Mouse (Mus musculus) NIH3T3 (cell line): ENCODE results near the gene Hdlbp.
"Not testable (repeated sequence)": the region's sequence is repeated elsewhere in the genome, so short reads cannot be mapped to it uniquely, and the experiment has no call there.

Source experiments
- DNase-seq: peaks from one replicate; pipeline ENCODE4 v3.0.0-alpha.2; 2012; ENCODE audit warnings: low read depth

Hdlbp gene

GRCm38 (mm10) chr1:93478586-93479475 is at the start of gene Hdlbp:
Gene Hdlbp (minus strand): TSS chr1:93478815.
- peak; percentile 100 for DNase-seq

- peak; percentile 45 for DNase-seq
Measured at GRCm38 (mm10) chr1:93522325-93522724, 43.7 kb upstream of the Hdlbp start.

- no peak for DNase-seq
Measured at GRCm38 (mm10) chr1:93521491-93521890, 42.9 kb upstream of the Hdlbp start.

DNA sequence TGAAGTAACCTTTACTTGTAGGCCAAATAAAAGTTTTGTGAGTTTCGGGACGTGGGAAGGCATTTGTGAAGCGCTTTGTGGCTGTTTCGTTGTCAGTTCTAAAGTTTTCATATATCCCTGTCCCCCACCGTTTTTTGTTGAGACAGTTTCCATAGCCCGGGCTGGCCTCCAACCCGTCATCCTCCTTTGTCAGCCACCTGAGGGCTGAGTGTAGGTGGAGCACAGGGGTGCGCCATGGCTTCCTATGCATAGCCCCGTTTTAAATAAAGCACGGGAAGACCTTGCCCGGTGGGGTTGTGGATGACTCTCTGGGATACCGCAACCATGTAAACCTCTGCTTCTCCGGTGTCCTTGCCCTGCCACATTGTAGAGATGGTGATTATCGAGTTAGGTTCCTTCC is 34.6 kb upstream of the Hdlbp start:
- DNase-seq, result no peak

- no peak for DNase-seq
Measured at GRCm38 (mm10) chr1:93512351-93512690, 33.7 kb upstream of the Hdlbp start.

DNA sequence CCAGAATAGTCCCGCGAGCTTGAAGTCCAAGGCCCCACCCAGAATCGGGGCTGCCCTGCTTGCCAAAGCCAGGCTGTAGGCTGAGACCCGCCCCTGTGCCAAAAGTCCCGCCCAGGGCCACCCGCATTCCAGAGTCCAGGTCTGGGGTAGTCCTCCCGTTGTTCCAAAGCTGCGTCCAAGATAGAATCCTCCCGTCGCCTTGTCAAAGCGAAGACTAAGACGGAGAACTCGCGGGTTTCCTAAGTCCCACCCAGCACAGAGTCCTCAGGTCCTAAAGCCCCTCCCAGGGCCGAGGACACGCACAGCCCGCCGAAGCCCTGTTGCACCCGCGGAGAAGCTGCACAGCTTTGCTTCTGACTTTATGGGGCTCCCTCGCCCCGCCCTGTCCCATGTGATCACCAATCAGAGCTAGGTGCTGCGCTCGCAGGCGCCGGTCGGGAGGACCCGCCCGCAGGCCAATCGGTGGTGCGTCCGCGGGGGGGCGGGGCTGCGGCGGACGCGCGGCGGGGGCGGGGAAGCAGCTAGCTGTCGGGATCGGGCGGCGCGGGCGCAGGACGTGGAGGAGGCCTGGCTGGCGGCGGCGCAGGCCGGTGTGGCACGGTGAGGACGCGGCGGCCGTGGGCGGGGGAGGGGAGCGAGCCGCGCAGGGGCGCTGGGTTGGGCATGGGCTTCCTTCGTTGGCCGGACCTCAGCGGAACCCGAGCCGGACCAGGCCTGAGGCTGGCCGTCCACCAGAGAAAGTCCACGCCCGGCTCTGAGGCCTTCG is 33.2 kb upstream of the Hdlbp start, which contains the start of gene Farp2:
TSS of gene Farp2 (plus strand) at position 495 of the 766 bp plus-strand sequence.
- DNase-seq, result peak; percentile 98

DNA sequence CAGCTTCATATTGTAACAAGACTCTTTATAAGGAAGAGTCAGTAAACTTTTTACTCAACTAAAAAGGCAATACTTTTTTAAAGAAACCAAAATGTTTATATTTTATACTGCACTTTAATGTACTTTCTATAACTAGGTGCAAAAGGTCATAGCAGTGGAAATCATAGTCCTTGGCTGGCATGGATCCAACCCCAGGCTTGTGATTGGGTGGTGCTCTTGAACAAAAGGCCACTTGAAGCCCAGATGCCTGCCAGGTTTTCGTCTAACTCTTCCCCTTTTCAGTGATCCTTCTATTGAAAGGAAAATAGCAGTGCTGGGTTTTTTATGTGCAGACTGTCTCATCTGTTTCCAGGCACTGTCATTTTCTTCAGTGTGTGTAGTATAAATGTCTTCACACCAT is 30.0 kb upstream of the Hdlbp start:
- not testable (repeated sequence) for DNase-seq

DNA sequence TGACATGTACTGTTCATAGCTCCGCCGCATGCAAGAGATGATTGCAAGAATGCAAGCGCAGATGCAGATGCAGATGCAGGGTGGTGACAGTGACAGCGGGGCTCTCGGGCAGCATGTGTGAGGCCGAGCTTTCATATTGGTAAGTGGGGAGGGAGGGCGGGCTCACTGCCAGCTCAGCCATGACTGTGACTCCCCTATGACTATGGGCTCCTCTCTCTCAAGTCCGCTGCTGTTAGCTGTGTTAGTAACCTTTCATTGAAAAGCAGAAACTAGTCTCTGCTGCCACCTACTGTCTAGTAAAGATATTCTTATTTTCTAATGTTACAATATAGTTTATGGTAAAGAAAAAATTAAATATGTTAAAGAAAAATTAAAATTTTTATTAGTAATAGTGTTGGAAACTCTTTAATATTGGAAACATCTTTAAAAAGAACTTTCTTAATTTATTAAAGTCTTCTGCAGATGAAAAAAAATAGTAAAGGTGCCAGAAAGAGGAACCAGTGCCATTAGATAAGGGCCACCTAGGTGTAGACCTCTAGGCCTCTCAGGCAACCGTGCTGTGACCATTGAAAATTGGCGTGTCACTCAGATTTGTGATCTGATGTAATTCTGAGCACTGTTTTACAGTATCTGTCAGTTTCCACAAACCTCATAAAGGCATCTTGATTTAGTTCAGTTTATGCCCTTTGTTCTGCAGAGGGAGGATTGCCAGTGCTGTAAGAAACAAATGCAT is 28.5 kb upstream of the Hdlbp start:
- DNase-seq, result peak; percentile 81

- DNase-seq, result no peak
Measured at GRCm38 (mm10) chr1:93495312-93495711, 16.7 kb upstream of the Hdlbp start.

- DNase-seq, result not testable (repeated sequence)
Measured at GRCm38 (mm10) chr1:93486302-93486701, 7.7 kb upstream of the Hdlbp start.

- DNase-seq, result peak; percentile 56
Measured at GRCm38 (mm10) chr1:93479476-93480083, 965 bp upstream of the Hdlbp start.

DNA sequence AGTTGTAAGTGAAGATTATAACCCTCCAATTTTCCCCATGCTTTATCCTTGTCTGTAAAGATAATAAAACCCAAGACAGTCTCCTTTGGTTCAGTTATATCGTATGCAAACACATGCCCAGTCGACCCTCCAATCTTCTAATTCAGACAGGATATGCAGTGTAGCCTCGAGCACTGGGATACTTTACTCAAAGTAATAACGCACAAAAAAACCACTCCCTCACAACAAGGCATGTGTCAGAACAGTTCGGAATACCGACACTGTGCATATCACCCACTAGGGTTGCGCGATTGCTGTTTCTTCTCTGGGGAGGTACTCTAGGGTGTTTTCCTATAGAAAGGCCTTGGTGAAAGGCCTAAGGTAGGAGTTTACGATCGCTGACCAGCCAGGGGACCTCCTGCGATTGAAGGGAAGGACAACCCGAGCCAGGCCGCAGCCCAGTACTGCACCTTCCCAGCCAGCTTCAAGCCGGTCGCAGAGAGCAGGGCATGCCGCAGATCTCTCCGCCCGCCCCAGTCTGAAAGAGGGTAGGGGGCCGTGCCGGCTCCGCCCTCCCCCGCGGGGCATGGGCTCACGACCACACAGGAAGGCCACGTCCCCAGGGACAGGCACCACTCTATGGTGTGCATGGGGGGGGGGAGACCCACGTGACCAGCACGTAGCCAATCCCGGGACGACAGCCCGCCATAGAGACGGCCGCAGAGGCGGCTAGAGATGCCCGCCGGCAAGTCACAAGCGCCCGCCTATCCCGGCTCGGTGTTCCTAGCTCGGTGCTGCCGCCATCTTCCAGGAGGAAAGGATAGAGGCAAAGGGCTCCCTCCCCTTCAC is 643 bp downstream of the Hdlbp start:
- DNase-seq, result peak; percentile 97

DNA sequence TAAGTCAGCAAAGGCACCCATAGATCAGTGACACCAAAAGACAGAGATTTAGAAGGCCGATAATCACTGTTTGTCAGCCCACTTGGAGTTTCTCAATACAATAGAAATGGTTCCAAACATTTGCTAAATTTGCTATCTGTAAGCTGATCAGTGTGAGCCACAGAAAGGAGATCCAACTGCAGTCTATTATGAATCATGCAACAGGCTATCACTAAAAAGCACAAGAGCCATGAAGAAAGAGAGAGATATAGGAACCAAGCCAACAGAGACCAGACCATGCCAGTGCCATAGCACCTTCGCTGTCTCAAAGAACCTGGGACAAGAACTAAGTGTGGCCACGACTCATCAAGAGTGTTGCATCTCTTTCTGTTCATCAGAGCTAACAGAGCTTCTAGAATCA is 2.9 kb downstream of the Hdlbp start:
- DNase-seq, result no peak

- no peak for DNase-seq
Measured at GRCm38 (mm10) chr1:93468626-93469025, 10.0 kb downstream of the Hdlbp start.

DNA sequence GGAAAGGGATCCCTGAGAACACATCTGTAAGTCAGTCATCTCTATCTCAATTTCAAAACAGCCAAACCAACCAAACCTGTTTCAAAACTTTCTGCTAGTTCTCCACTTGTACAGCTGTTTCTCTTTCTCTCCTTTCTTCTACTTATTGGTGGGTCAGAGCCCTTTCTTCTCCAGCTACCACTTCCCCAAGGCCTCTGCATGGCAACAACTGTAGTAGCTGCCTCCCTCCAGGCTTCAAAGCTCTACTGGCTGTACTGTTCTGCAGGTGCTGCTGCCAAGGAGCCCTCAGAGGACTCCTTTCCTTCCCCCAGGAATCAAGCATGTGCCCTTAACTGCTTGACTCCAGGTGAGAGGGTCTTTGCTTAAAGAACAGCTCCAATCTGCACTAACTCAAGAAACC is 12.9 kb downstream of the Hdlbp start:
- no peak for DNase-seq

DNA sequence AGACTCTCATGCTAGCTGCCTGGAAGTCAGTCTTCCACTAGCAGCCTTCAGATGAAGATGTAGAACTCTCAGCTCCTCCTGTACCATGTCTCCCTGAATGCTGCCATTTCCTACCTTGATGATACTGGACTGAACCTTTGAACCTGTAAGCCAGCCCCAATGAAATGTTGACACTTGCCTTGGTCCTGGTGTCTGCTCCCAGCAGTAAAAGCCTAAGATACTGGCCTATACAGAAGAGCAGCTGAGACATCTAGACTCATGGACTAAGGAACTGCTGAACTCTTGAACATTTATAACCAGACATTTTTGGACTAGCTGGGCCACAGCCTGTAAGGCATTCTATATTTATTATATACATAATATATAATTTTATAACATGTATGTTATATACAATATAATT is 13.5 kb downstream of the Hdlbp start:
- DNase-seq, result no peak

DNA sequence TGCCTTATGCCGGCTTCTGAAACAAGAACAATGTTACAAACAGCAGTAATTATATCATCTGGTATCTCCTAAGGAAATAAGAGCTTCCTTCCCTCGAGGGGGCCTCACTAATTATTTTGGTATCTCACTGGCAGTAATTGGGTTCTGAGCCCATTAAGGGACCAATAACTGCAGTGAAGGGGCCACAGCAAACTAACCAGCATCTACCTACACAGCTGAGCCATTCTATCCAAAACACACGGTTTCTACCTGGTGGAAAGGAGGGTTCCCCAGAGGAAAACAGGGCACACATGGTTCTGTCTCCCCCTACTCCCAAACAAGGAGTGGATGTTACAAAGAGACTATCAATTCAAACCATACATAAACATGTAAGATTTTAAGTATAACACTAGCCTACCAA is 19.5 kb downstream of the Hdlbp start:
- DNase-seq, result no peak

DNA sequence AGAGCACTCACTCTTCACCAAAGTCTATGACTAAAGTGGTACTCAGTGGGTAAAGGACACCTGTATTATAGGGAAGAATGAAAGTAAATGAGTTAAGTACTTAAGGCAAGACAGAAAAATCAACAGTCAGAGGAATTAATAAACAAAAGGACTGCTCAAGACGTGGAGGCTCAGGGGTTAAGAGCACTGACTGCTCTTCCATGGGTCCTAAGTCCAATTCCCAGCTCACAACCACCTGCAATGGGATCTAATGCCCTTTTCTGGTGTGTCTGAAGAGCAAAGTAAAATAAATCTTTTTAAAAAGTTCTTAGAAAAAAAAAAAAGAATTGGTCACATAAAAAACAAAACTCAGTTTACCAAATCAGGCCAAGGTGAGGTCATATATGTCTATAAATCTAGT is 20.3 kb downstream of the Hdlbp start:
- DNase-seq, result no peak

GRCm38 (mm10) chr1:93453721-93454255 is 24.8 kb downstream of the Hdlbp start:
- DNase-seq, result no peak

GRCm38 (mm10) chr1:93450118-93450517 is 28.5 kb downstream of the Hdlbp start:
- not testable (repeated sequence) for DNase-seq

- no peak for DNase-seq
Measured at GRCm38 (mm10) chr1:93445822-93446162, 32.8 kb downstream of the Hdlbp start.
